Mouse (Mus musculus) layer of hippocampus, adult 18-20 months (tissue): ENCODE results near the gene Mfsd10. TPM values are rescaled to one million over a fixed set of nuclear protein-coding genes. Genes with fewer than 3 reads are reported as not detected.
"Not testable (repeated sequence)": the region's sequence is repeated elsewhere in the genome, so short reads cannot be mapped to it uniquely, and the experiment has no call there.

Experiments used
- DNase-seq, 2 experiments: peaks; one replicate each; pipeline ENCODE4 v3.0.0; 2022; ENCODE audit warnings: low spot score in 2 of 2
- total RNA-seq, 2 experiments: library from RNA; stranded (reverse); gene quantifications; 2 replicates each; pipeline ENCODE4 v1.2.3; 2021

The Mfsd10 gene
- total RNA-seq, 2 experiments from 2014 or later: 33.3 to 43.6 TPM

GRCm38 (mm10) chr5:34607100-34607880, 29.7 kb downstream of the Mfsd10 start:
- DNase-seq: peak in 1 of 2 experiments; percentile 41

GRCm38 (mm10) chr5:34604576-34604975, 32.4 kb downstream of the Mfsd10 start:
- no peak for DNase-seq

- no peak for DNase-seq
Observed at GRCm38 (mm10) chr5:34593202-34593727, 43.7 kb downstream of the Mfsd10 start.

- no peak for DNase-seq
Observed at GRCm38 (mm10) chr5:34592666-34593065, 44.3 kb downstream of the Mfsd10 start.

GRCm38 (mm10) chr5:34592224-34592623, 44.8 kb downstream of the Mfsd10 start:
- DNase-seq: not testable (repeated sequence)

GRCm38 (mm10) chr5:34591388-34592004, 45.5 kb downstream of the Mfsd10 start:
- DNase-seq: no peak

- DNase-seq: no peak
Observed at GRCm38 (mm10) chr5:34590702-34591101, 46.3 kb downstream of the Mfsd10 start.

- DNase-seq: no peak
Observed at GRCm38 (mm10) chr5:34590059-34590458, 47.0 kb downstream of the Mfsd10 start.

- DNase-seq: no peak
Observed at GRCm38 (mm10) chr5:34587881-34588280, 49.1 kb downstream of the Mfsd10 start.

GRCm38 (mm10) chr5:34585216-34585615, 51.8 kb downstream of the Mfsd10 start:
- DNase-seq: no peak

Other genes with a start within 250 kb of the Mfsd10 start
- gene Tnip2, start 123.2 kb downstream of the Mfsd10 start, total RNA-seq: 10 to 100 TPM; 22.9 to 24.3 TPM
- gene Sh3bp2, start 111.4 kb downstream of the Mfsd10 start, total RNA-seq: 1 to 10 TPM; 3.9 to 5.2 TPM
- 100 to 1,000 TPM; 452 to 467 TPM for gene Add1, start 63.5 kb downstream of the Mfsd10 start, total RNA-seq
- gene Nop14, start 22.9 kb upstream of the Mfsd10 start, total RNA-seq: 10 to 100 TPM; 15.9 to 16.0 TPM
- 1 to 10 TPM; 5.3 to 5.6 TPM for gene Grk4, start 23.2 kb upstream of the Mfsd10 start, total RNA-seq
- 10 to 100 TPM; 75.0 to 76.4 TPM for gene Htt, start 124.5 kb upstream of the Mfsd10 start, total RNA-seq